In the genomic region with DNA sequence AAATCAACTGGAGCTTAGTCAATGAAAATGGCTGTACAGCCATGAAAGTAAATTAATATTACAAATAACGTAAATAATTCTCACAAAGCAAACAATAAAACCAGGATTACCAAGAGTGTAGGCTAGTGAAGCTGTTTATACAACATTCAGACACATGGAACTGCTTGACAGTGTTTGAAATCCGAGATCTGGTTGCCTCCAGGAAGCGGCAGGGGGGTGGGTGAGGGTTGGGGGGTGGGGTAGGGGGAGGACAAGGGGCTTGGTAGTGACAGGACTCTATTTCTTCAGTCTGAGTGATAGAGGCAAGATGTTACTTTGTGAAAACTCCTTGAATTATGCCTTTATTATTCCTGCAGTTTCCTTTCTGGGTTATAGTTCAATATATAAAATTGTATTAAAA, we compare ENCODE assay signal across 34 mouse cellular contexts. TPM values are rescaled to one million over a fixed set of nuclear protein-coding genes. Genes with fewer than 3 reads are reported as not detected.
"Had no signal": no experiment of that assay in that cellular context is flagged by ENCODE, and none has a peak within 500 bp of the region (broad histone marks: within the 10 kb centered on the region; RNA-seq: fewer than 3 reads in every experiment).

No protein-coding gene starts in this region.

- H3K36me3 ChIP-seq: heart, embryonic 13.5 days; heart, embryonic 15.5 days; hindbrain, embryonic 13.5 days; hindbrain, embryonic 15.5 days; kidney, embryonic 15.5 days; liver, embryonic 13.5 days; liver, embryonic 15.5 days had no signal

- DNase-seq: gastrocnemius, postnatal 14 days; gastrocnemius, postnatal 36 days; heart, adult 11 months; heart, adult 2 months; heart, postnatal 14 days; heart, postnatal 36 days; kidney, adult 11 months; kidney, adult 2 months; kidney, adult 9 months; kidney, postnatal 14 days; kidney, postnatal 36 days; layer of hippocampus, adult 9-11 months; layer of hippocampus, postnatal 36 days; liver; liver, embryonic 13.5 days; liver, postnatal 0 days had no signal

- H3K9me3 ChIP-seq: heart, embryonic 13.5 days; heart, embryonic 15.5 days; hindbrain, embryonic 13.5 days; hindbrain, embryonic 15.5 days; kidney, embryonic 15.5 days; liver, embryonic 13.5 days; liver, embryonic 15.5 days had no signal

- H3K4me1 ChIP-seq: heart, embryonic 15.5 days; hindbrain, embryonic 13.5 days; hindbrain, embryonic 15.5 days; liver, embryonic 13.5 days; liver, embryonic 15.5 days had no signal

- H3K4me3 ChIP-seq: heart, adult 2 months; heart, embryonic 13.5 days; heart, embryonic 15.5 days; hindbrain, embryonic 13.5 days; hindbrain, embryonic 15.5 days; kidney, embryonic 15.5 days; left cerebral cortex, adult 2 months; liver, embryonic 13.5 days; liver, embryonic 15.5 days had no signal

- H3K4me2 ChIP-seq: heart, embryonic 11.5 days; heart, embryonic 13.5 days; heart, embryonic 15.5 days; hindbrain, embryonic 13.5 days; hindbrain, embryonic 15.5 days; kidney, embryonic 15.5 days; liver, embryonic 11.5 days; liver, embryonic 13.5 days; liver, embryonic 15.5 days had no signal

- H3K9ac ChIP-seq: heart, embryonic 13.5 days; heart, embryonic 15.5 days; hindbrain, embryonic 13.5 days; hindbrain, embryonic 15.5 days; kidney, embryonic 15.5 days; liver, embryonic 13.5 days; liver, embryonic 15.5 days; liver, postnatal 0 days had no signal

- H3K27me3 ChIP-seq: heart, embryonic 13.5 days; heart, embryonic 15.5 days; hindbrain, embryonic 15.5 days; kidney, embryonic 15.5 days; liver, embryonic 13.5 days; liver, embryonic 15.5 days had no signal

- ATAC-seq: hindbrain, postnatal 0 days; intestine, embryonic 16.5 days; liver, postnatal 0 days had no signal

- H3K27ac ChIP-seq: heart, adult 2 months; heart, embryonic 13.5 days; heart, embryonic 15.5 days; hindbrain, embryonic 13.5 days; hindbrain, embryonic 15.5 days; hindbrain, postnatal 0 days; kidney, embryonic 15.5 days; kidney, postnatal 0 days; left cerebral cortex, adult 2 months; liver, embryonic 13.5 days; liver, embryonic 15.5 days had no signal

RNA-seq across cellular contexts. Expression of a gene that starts 3.1 kb away (rescaled TPM):
- polyA plus RNA-seq: heart, adult 2 months; heart, embryonic 11.5 days; heart, embryonic 13.5 days; heart, embryonic 15.5 days; heart, postnatal 0 days; hindbrain, embryonic 11.5 days; hindbrain, embryonic 13.5 days; hindbrain, embryonic 15.5 days; hindbrain, postnatal 0 days; intestine, embryonic 14.5 days; intestine, embryonic 16.5 days; kidney, adult 2 months; kidney, embryonic 15.5 days; kidney, postnatal 0 days; large intestine, adult 2 months; limb, embryonic 11.5 days; limb, embryonic 14.5 days; liver, embryonic 11.5 days; liver, embryonic 13.5 days; liver, embryonic 15.5 days; liver, postnatal 0 days had no signal
